Mouse (Mus musculus) heart, embryonic 16.5 days (tissue): ENCODE results near the gene Ubfd1. TPM values are rescaled to one million over a fixed set of nuclear protein-coding genes. Genes with fewer than 3 reads are reported as not detected.
"Not testable (repeated sequence)": the region's sequence is repeated elsewhere in the genome, so short reads cannot be mapped to it uniquely, and the experiment has no call there.

Experiments used
- ATAC-seq: fragments of 200-750 bp; cut with Nextera tagmentation; replicated peaks from 2 replicates; pipeline ENCODE4 v1.8.0; 2017; ENCODE audit warnings: moderate number of reproducible peaks; ENCODE audit not compliant: insufficient read depth, low FRiP score; ENCODE audit errors: extremely low read depth
- H3K27ac ChIP-seq: fragments of 300-500 bp; sonication (generic); 2 replicates; pipeline ENCODE4 v1.5.1; 2014; ENCODE audit warnings: mild to moderate bottlenecking, low read length, control low read depth, moderate library complexity
- H3K27me3 ChIP-seq: fragments of 300-500 bp; sonication (generic); 2 replicates; pipeline ENCODE4 v1.6.1; 2014; ENCODE audit warnings: low read length, mixed read lengths; ENCODE audit not compliant: control insufficient read depth, insufficient read depth
- H3K36me3 ChIP-seq: fragments of 300-500 bp; sonication (generic); 2 replicates; pipeline ENCODE4 v1.6.1; 2014; ENCODE audit not compliant: control insufficient read depth, insufficient read depth
- H3K4me1 ChIP-seq: fragments of 300-500 bp; sonication (generic); 2 replicates; pipeline ENCODE4 v1.6.1; 2014; ENCODE audit warnings: low read length, mixed read lengths; ENCODE audit not compliant: control insufficient read depth, insufficient read depth
- H3K4me2 ChIP-seq: fragments of 300-500 bp; sonication (generic); 2 replicates; pipeline ENCODE4 v1.6.1; 2014; ENCODE audit warnings: low read depth, mild to moderate bottlenecking, control low read depth, low read length
- H3K4me3 ChIP-seq: fragments of 300-500 bp; sonication (generic); 2 replicates; pipeline ENCODE4 v1.5.1; 2014; ENCODE audit warnings: mild to moderate bottlenecking, control low read depth, low read length
- H3K9ac ChIP-seq: fragments of 300-500 bp; sonication (generic); 2 replicates; pipeline ENCODE4 v1.6.1; 2014; ENCODE audit warnings: low read length, control low read depth
- H3K9me3 ChIP-seq: fragments of 300-500 bp; sonication (generic); replicated peaks from 2 replicates; pipeline ENCODE4 v1.6.1; 2016; ENCODE audit warnings: low read length; ENCODE audit not compliant: control insufficient read depth
- WGBS: fragments of 180-500 bp; shearing (Covaris S2); extraction: QIAGEN DNeasy Blood & Tissue Kit; methylation state at CpG from one replicate; pipeline ENCODE4 v1.1.7; 2014; 5-methylcytosine and 5-hydroxymethylcytosine counted together
- polyA plus RNA-seq: library from polyadenylated mRNA; unstranded; fragments of >200 nt; fragmentation: Nextera tagmentation; extraction: Ambion mirVana; gene quantifications from 2 replicates; pipeline ENCODE4 v1.2.1, GENCODE M21; 2015

Gene Ubfd1
- polyA plus RNA-seq, 1 experiment from 2014 or later: 44.5 TPM

DNA sequence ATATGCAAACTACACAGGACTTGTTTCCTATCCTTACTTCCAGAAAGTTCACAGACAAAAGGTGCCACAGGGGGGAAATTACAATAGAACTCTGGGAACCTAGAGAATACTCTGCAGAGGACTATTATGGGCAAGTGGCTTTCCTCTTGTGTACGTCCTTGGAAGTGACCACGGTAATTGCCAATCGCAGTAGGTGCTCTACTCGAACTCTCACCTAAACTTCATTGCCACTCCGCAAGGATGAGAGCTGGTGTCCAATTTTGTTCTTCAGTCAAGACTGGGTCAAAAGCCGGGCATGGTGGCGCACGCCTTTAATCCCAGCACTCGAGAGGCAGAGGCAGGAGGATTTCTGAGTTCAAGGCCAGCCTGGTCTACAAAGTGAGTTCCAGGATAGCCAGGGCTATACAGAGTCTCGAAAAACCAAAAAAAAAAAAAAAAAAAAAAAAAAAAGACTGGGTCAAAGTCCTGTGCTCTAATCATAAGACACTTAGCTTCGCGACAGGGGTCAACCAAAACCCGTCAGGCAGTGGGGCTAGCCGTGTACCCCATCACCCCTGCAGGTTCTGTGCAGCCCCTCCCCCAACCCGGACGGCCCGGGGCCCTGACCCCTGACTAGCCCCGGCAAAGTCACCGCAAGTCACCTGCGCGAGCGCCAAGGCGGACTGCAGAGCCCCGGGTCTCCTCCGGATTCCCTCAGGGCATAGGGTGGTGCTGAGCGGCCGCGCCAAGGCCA is 34.2 kb downstream of the Ubfd1 start:
- H3K36me3 ChIP-seq: peaks cover 20% of the 10 kb centered on the region
- peak overlapping the region; percentile 62 for H3K27ac ChIP-seq
- ATAC-seq: peak; percentile 77
- not testable (repeated sequence) for H3K9me3 ChIP-seq, H3K27me3 ChIP-seq
- peak overlapping the region; percentile 84 for H3K4me2 ChIP-seq
- H3K9ac ChIP-seq: peak overlapping the region; percentile 84
- WGBS: 3% methylated on average over 26 of the region's 28 CpGs
- peak overlapping the region; percentile 69 for H3K4me3 ChIP-seq
- H3K4me1 ChIP-seq: peaks cover 11% of the 10 kb centered on the region

- Histone ChIP-seq H3K4me3 (peak within 1 kb of the TSS; percentile 69), H3K27me3 (no peaks in the 10 kb centered on the region), H3K4me2 (peak within 1 kb of the TSS; percentile 84), H3K9me3 (no peaks in the 10 kb centered on the region), H3K9ac (peak within 1 kb of the TSS; percentile 84), H3K27ac (peak within 1 kb of the TSS; percentile 62), H3K36me3 (peaks cover 13% of the 10 kb centered on the region), H3K4me1 (peaks cover 11% of the 10 kb centered on the region)
- peak; percentile 99 for ATAC-seq
- WGBS: under 1% methylated on average over 32 of the region's 43 CpGs
These were observed 34.8 kb downstream of the Ubfd1 start, which contains the start of gene Ndufab1 for GRCm38 (mm10) chr7:122101747-122102244. Gene Ndufab1, minus strand, starts transcription at chr7:122101886.

- 93% methylated on average over 6 of the region's 6 CpGs for WGBS
- no peak overlapping the region for H3K9ac ChIP-seq
- no peaks in the 10 kb centered on the region for H3K9me3 ChIP-seq
- H3K4me3 ChIP-seq: no peak overlapping the region
- no peak overlapping the region for H3K4me2 ChIP-seq
- H3K4me1 ChIP-seq: no peaks in the 10 kb centered on the region
- H3K36me3 ChIP-seq: peaks cover 10% of the 10 kb centered on the region; the same call in 1 of the 2 replicates
- ATAC-seq: no peak
- H3K27ac ChIP-seq: no peak overlapping the region
- H3K27me3 ChIP-seq: no peaks in the 10 kb centered on the region
These were observed 41.2 kb downstream of the Ubfd1 start for GRCm38 (mm10) chr7:122108206-122108605.

- H3K4me3 ChIP-seq: no peak overlapping the region
- H3K9ac ChIP-seq: no peak overlapping the region
- H3K4me1 ChIP-seq: no peaks in the 10 kb centered on the region
- no peak overlapping the region for H3K27ac ChIP-seq
- WGBS: 81% methylated on average over 4 of the region's 4 CpGs
- no peak for ATAC-seq
- peaks cover 35% of the 10 kb centered on the region for H3K36me3 ChIP-seq
- no peaks in the 10 kb centered on the region for H3K27me3 ChIP-seq
- H3K9me3 ChIP-seq: no peaks in the 10 kb centered on the region
- no peak overlapping the region for H3K4me2 ChIP-seq
These were observed 56.5 kb downstream of the Ubfd1 start for GRCm38 (mm10) chr7:122123518-122123917.

- Histone ChIP-seq H3K9ac (no peak overlapping the region), H3K36me3 (peaks cover 30% of the 10 kb centered on the region), H3K4me1 (no peaks in the 10 kb centered on the region), H3K27ac (no peak overlapping the region), H3K4me2 (no peak overlapping the region), H3K27me3 (no peaks in the 10 kb centered on the region), H3K9me3 (no peaks in the 10 kb centered on the region), H3K4me3 (no peak overlapping the region)
- 73% methylated on average over 8 of the region's 8 CpGs for WGBS
- no peak for ATAC-seq
These were observed 58.7 kb downstream of the Ubfd1 start for GRCm38 (mm10) chr7:122125636-122126035.

GRCm38 (mm10) chr7:122126946-122127345 is 60.0 kb downstream of the Ubfd1 start:
- H3K9me3 ChIP-seq: no peaks in the 10 kb centered on the region
- H3K36me3 ChIP-seq: peaks cover 24% of the 10 kb centered on the region
- no peak overlapping the region for H3K4me2 ChIP-seq
- no peaks in the 10 kb centered on the region for H3K27me3 ChIP-seq
- ATAC-seq: no peak
- 91% methylated on average over 11 of the region's 11 CpGs for WGBS
- no peak overlapping the region for H3K9ac ChIP-seq
- no peaks in the 10 kb centered on the region; the same call in 1 of the 2 replicates for H3K4me1 ChIP-seq
- H3K4me3 ChIP-seq: no peak overlapping the region
- H3K27ac ChIP-seq: no peak overlapping the region

Other genes starting within 250 kb of the Ubfd1 start
- 0.49 and 0.70 TPM in 2 replicates for gene Scnn1b, start 202.1 kb upstream of the Ubfd1 start, polyA plus RNA-seq
- 17.9 and 19.9 TPM in 2 replicates for gene Cog7, start 85.5 kb upstream of the Ubfd1 start, polyA plus RNA-seq
- gene Gga2, start 46.0 kb upstream of the Ubfd1 start, polyA plus RNA-seq: 79.0 and 87.5 TPM in 2 replicates
- 40.4 and 41.9 TPM in 2 replicates for gene Ears2, start 88 bp downstream of the Ubfd1 start, polyA plus RNA-seq
- 1,647 and 1,675 TPM in 2 replicates for gene Ndufab1, start 34.7 kb downstream of the Ubfd1 start, polyA plus RNA-seq
- gene Palb2, start 65.8 kb downstream of the Ubfd1 start, polyA plus RNA-seq: 8.2 and 9.7 TPM in 2 replicates
- 77.8 TPM in 2 replicates for gene Dctn5, start 65.9 kb downstream of the Ubfd1 start, polyA plus RNA-seq
- gene Plk1, start 92.3 kb downstream of the Ubfd1 start, polyA plus RNA-seq: 91.0 and 96.3 TPM in 2 replicates
- 0.22 and 0.30 TPM in 2 replicates for gene Ern2, start 119.0 kb downstream of the Ubfd1 start, polyA plus RNA-seq
- gene Chp2, start 152.3 kb downstream of the Ubfd1 start, polyA plus RNA-seq: 0.32 and 0.66 TPM in 2 replicates
- gene Prkcb, start 221.6 kb downstream of the Ubfd1 start, polyA plus RNA-seq: 5.5 and 12.0 TPM in 2 replicates